Mouse (Mus musculus) limb, embryonic 12.5 days (tissue): ENCODE results near the gene Chad. TPM values are rescaled to one million over a fixed set of nuclear protein-coding genes. Genes with fewer than 3 reads are reported as not detected.

ENCODE experiments used
- polyA plus RNA-seq: library from polyadenylated mRNA; unstranded; fragments of >200 nt; fragmentation: Nextera tagmentation; extraction: Ambion mirVana; gene quantifications from 2 replicates; pipeline ENCODE4 v1.2.1, GENCODE M21; 2016

Chad gene
- polyA plus RNA-seq, 1 experiment from 2014 or later = 3.6 TPM

Other genes starting within 250 kb of the Chad start
- 143 and 148 TPM in 2 replicates for gene Luc7l3, start 243.1 kb upstream of the Chad start, polyA plus RNA-seq
- gene Ankrd40, start 237.0 kb upstream of the Chad start, polyA plus RNA-seq = 23.9 and 35.0 TPM in 2 replicates
- 0.63 and 0.84 TPM in 2 replicates for gene Abcc3, start 172.1 kb upstream of the Chad start, polyA plus RNA-seq
- gene Cacna1g, start 90.8 kb upstream of the Chad start, polyA plus RNA-seq = 25.5 and 26.9 TPM in 2 replicates
- 0.20 and 0.40 TPM in 2 replicates for gene Spata20, start 78.9 kb upstream of the Chad start, polyA plus RNA-seq
- gene Epn3, start 65.1 kb upstream of the Chad start, polyA plus RNA-seq = 2.8 and 4.1 TPM in 2 replicates
- 5.1 and 7.0 TPM in 2 replicates for gene Mycbpap, start 43.3 kb upstream of the Chad start, polyA plus RNA-seq
- gene Rsad1, start 15.8 kb upstream of the Chad start, polyA plus RNA-seq = 4.1 and 5.7 TPM in 2 replicates
- gene Acsf2, start 36.8 kb downstream of the Chad start, polyA plus RNA-seq = 5.0 and 6.0 TPM in 2 replicates
- gene Lrrc59, start 64.7 kb downstream of the Chad start, polyA plus RNA-seq = 205 and 217 TPM in 2 replicates
- 144 and 148 TPM in 2 replicates for gene Mrpl27, start 88.7 kb downstream of the Chad start, polyA plus RNA-seq
- 37.1 and 42.2 TPM in 2 replicates for gene Eme1, start 88.9 kb downstream of the Chad start, polyA plus RNA-seq
- gene Xylt2, start 112.5 kb downstream of the Chad start, polyA plus RNA-seq = 24.7 and 31.9 TPM in 2 replicates
- 0.13 and 0.17 TPM in 2 replicates for gene Gm11541, start 139.5 kb downstream of the Chad start, polyA plus RNA-seq
- 0.18 TPM in 1 of 2 replicates, not detected in the other for gene Cdc34b, start 176.7 kb downstream of the Chad start, polyA plus RNA-seq
- not detected in 2 replicates for gene Tmem92, start 217.7 kb downstream of the Chad start, polyA plus RNA-seq